Mouse (Mus musculus) lung, adult 2 months (tissue): Measurements from ENCODE around the gene Psme4.

Experiments
- CTCF ChIP-seq: fragments of 200-500 bp; IDR thresholded peaks from 2 replicates; pipeline ENCODE4 v1.5.1; 2011; ENCODE audit warnings: mild to moderate bottlenecking, low read length, control low read depth; ENCODE audit not compliant: insufficient read depth
- POLR2A ChIP-seq: fragments of 200-500 bp; IDR thresholded peaks from 2 replicates; pipeline ENCODE4 v1.6.1; 2011; ENCODE audit warnings: low read depth, mild to moderate bottlenecking, control low read depth, low read length, borderline replicate concordance; ENCODE audit errors: extremely low read depth

DNA sequence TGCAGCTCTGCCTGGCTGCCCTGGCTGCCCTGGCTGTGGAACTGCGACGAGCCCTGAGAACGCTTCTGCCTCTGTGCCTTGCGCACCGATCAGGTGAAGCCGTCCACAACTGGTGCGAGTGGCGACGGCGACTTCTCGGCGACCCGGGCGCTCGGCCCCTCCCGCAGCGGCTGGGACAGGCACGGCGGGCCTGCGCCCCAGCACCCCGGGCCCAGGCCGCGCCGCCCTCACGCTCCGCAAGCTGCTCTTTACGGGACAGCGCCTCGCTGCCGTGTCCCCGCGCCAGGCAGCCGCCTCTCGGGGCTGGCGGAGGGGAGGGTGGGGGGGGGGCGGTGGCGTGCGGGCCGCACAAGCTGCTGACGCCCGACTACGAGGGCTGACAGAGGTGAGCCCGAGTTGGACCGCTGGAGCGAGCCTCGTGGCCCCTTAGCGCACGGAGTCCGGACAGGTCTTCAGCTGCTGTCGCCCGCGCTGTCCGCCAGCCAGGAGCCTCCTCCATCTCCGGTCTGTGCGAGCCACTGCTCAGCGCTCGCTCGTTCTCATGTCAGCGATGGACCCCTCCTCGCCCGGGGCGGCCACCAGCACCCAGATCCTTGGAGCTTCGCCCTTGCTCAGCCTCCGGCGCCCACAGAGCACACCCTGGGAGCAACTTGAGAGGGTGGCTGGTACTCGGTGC is 16.5 kb upstream of the Psme4 start:
- no peak for TF ChIP-seq POLR2A
- no peak for TF ChIP-seq CTCF
